Mouse (Mus musculus) urinary bladder, postnatal 14 days (tissue): ENCODE measurements at regions not wholly inside any gene's neighbourhood (a gene's known extent, or its start where the extent isn't known, plus 50 kb on each side); places are given as distances from the start of the nearest gene placed in this dataset.
A peak's percentile ranks its signal among the peaks of the same experiment; 100 is the strongest.

Experiments
- DNase-seq: peaks from one replicate; pipeline ENCODE4 v3.0.0; 2021; ENCODE audit warnings: low spot score

DNA sequence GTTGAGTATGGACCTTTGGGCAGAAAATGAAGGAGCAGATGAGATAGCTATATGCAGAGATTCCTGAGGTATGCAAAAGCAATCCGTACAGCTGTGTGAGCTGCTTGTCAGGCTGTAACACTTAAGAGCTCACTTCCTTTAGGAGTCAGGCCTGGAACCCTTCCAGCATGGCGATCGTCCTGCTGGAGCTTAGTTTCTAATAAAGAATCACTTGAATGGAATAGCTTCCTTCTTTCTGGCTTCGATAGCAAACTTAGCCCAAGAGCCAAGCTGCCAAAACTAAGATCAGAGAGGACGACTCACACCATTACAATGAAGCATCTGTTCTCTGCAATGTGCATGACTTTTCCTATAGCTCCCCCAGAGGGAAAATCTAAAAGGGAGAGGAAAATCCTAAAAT, 253.4 kb upstream of the Amot start:
- DNase-seq, result peak; percentile 13

DNA sequence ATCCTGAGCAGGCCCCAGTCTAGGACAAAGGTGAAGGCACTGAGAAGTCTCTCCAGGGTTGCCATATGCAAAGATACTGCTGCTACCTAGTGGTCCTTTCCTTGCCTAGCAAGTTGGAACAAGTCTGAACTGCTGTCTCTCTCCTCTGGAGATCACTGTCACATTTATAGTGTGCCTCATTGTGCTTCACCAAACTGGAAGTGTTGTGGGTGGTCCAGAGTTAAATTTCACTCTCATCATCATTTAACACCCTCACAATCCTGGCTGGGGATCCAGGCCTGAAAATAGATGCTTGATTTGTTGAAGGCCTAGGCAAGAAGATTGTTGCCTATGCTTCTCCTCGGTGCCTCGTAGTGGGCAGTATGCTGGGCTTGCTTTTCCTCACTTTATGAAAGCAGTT, 248.4 kb upstream of the Amot start:
- DNase-seq, result no peak
